Mouse (Mus musculus): ENCODE data around the gene Ubc.

GRCm38 (mm10) chr5:125360981-125361510 is 29.0 kb downstream of the Ubc start:
- TF ChIP-seq POLR2A (IDR thresholded peaks at IDR 0.05; ENCODE audit: borderline replicate concordance, control insufficient read depth, low read depth, low read length) (no peak), CTCF (IDR thresholded peaks at IDR 0.05; ENCODE audit: control insufficient read depth, insufficient read depth, low read length) (no peak)
